Mouse (Mus musculus) midbrain, embryonic 16.5 days (tissue): ENCODE results near the gene Gm17728. TPM values are rescaled to one million over a fixed set of nuclear protein-coding genes. Genes with fewer than 3 reads are reported as not detected.
"Not testable (repeated sequence)": the region's sequence is repeated elsewhere in the genome, so short reads cannot be mapped to it uniquely, and the experiment has no call there.

Experiments
- ATAC-seq: fragments of 200-750 bp; cut with Nextera tagmentation; 2 replicates; pipeline ENCODE4 v1.8.0; 2017; ENCODE audit warnings: moderate TSS enrichment
- H3K27ac ChIP-seq: fragments of 300-500 bp; sonication (generic); 2 replicates; pipeline ENCODE4 v1.5.1; 2014; ENCODE audit warnings: mild to moderate bottlenecking, low read length, mixed read lengths
- H3K27me3 ChIP-seq: fragments of 300-500 bp; sonication (generic); 2 replicates; pipeline ENCODE4 v1.6.1; 2014; ENCODE audit warnings: low read depth, low read length, mixed read lengths; ENCODE audit not compliant: control insufficient read depth, insufficient read depth
- H3K36me3 ChIP-seq: fragments of 300-500 bp; sonication (generic); 2 replicates; pipeline ENCODE4 v1.6.1; 2014; ENCODE audit warnings: mild to moderate bottlenecking, low read length, moderate library complexity, mixed read lengths; ENCODE audit not compliant: control insufficient read depth, insufficient read depth
- H3K4me1 ChIP-seq: fragments of 300-500 bp; sonication (generic); 2 replicates; pipeline ENCODE4 v1.6.1; 2014; ENCODE audit warnings: mild to moderate bottlenecking, low read length, mixed read lengths; ENCODE audit not compliant: control insufficient read depth, insufficient read depth
- H3K4me2 ChIP-seq: fragments of 300-500 bp; sonication (generic); 2 replicates; pipeline ENCODE4 v1.6.1; 2014; ENCODE audit warnings: mild to moderate bottlenecking, low read length, mixed read lengths
- H3K4me3 ChIP-seq: fragments of 300-500 bp; sonication (generic); 2 replicates; pipeline ENCODE4 v1.5.1; 2014; ENCODE audit warnings: low read depth, mild to moderate bottlenecking, low read length, moderate library complexity, mixed read lengths
- H3K9ac ChIP-seq: fragments of 300-500 bp; sonication (generic); 2 replicates; pipeline ENCODE4 v1.6.1; 2014; ENCODE audit warnings: low read depth, low read length, mixed read lengths
- H3K9me3 ChIP-seq: fragments of 300-500 bp; sonication (generic); replicated peaks from 2 replicates; pipeline ENCODE4 v1.6.1; 2014; ENCODE audit warnings: mild to moderate bottlenecking, low read length, mixed read lengths; ENCODE audit not compliant: control insufficient read depth, poor library complexity, severe bottlenecking
- WGBS: fragments of 180-500 bp; shearing (Covaris S2); extraction: QIAGEN DNeasy Blood & Tissue Kit; methylation state at CpG from one replicate; pipeline ENCODE4 v1.1.7; 2014; 5-methylcytosine and 5-hydroxymethylcytosine counted together
- polyA plus RNA-seq: library from polyadenylated mRNA; unstranded; fragments of >200 nt; fragmentation: Nextera tagmentation; extraction: Ambion mirVana; gene quantifications from 2 replicates; pipeline ENCODE4 v1.2.1, GENCODE M21; 2015

The Gm17728 gene
- not detected in 2 replicates for polyA plus RNA-seq

DNA sequence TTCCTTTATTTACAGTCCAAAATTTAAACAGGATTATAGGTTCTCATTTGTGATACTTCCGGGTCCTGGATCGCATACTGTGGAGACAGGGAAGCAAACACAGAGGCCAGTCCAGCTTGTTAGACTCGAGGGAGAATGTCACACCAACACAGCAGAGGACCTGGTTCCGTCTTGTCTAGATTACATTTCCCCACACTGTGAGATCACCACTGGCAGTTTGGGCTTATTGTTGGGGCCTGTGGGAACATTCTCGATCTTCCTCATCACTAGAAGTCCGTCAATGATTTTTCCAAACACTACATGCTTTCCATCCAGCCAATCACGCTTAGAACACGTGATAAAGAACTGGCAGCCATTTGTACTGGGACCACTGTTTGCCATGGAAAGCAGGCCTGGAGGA, at the start of gene Gm17728:
Gene Gm17728, plus strand, starts transcription at position 301 of the 400 bp plus-strand sequence.
- H3K27ac ChIP-seq, H3K4me2 ChIP-seq, H3K4me3 ChIP-seq, H3K4me1 ChIP-seq, H3K36me3 ChIP-seq, H3K27me3 ChIP-seq, ATAC-seq, H3K9ac ChIP-seq, H3K9me3 ChIP-seq: not testable (repeated sequence)
- 96% methylated on average over 7 of the region's 8 CpGs for WGBS

DNA sequence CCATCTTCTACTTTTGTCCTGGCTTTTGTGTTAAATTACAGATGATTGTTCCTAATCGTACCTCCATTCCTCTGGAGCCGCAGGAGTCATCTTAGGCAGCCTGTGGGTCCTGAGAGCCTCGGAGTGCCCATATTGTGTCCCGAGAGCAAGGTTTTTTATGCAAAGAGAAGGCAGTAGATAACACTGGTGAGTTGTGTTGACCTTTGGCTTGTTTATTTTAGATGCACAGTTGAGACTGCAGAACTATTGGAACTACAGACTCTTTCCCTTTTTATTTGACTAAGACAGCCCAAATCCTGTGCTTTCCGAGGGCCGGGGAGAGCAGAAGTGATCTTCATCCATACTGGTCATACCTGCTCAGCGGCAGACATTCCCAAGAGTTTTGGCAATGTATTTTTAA, 24.4 kb upstream of the Gm17728 start:
- no peak for ATAC-seq
- Histone ChIP-seq H3K27me3 (no peaks in the 10 kb centered on the region), H3K9me3 (no peaks in the 10 kb centered on the region), H3K27ac (no peak overlapping the region), H3K4me1 (no peaks in the 10 kb centered on the region), H3K9ac (no peak overlapping the region), H3K4me3 (no peak overlapping the region), H3K4me2 (no peak overlapping the region), H3K36me3 (no peaks in the 10 kb centered on the region)
- WGBS: 82% methylated on average over 7 of the region's 7 CpGs

DNA sequence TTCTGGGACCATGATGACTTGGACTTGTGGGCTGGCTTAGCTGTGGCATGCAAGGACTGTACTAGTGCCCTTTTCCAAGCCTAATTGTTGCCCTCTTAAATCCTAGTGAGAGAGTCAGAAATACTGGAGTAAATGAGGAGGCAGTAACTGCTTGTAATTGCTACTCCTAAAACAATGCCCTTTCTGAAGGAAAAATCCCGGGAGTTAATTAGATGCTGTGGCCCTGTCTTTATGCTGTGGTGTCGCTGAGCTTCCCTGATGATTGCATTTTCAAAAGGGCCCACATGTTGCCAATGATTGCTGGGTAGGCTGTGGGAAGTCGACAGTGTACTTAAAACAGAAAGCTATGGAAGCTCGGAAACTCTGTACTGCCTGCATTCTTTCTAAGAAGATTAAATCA, 23.3 kb upstream of the Gm17728 start:
- Histone ChIP-seq H3K27me3 (no peaks in the 10 kb centered on the region), H3K4me2 (no peak overlapping the region), H3K36me3 (no peaks in the 10 kb centered on the region), H3K9ac (no peak overlapping the region), H3K4me3 (no peak overlapping the region), H3K4me1 (no peaks in the 10 kb centered on the region), H3K9me3 (no peaks in the 10 kb centered on the region), H3K27ac (no peak overlapping the region)
- 36% methylated on average over 4 of the region's 4 CpGs for whole genome bisulfite sequencing
- no peak for ATAC-seq

DNA sequence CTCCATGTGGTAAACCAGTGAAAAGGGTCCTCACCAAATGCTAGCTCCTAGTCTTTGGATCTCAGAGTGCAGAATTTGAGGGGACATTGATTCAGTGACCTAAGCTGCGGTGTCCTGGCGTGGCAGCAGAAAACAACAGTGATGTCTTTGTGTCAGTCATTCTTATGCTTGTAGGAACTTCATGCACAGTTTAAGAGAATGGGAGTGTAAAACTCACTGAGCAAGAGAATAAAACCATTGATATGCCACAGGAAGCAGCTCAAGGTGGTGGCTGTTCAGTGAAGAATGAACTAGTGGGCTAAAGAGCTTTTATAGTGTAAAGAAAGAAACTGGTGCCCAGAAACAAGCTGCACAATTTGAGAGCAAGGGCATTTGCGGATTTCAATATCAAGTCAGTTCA, 17.9 kb upstream of the Gm17728 start:
- no peaks in the 10 kb centered on the region for H3K9me3 ChIP-seq
- WGBS: 77% methylated on average over 3 of the region's 3 CpGs
- no peaks in the 10 kb centered on the region for H3K36me3 ChIP-seq
- ATAC-seq: no peak
- no peak overlapping the region for H3K9ac ChIP-seq
- no peak overlapping the region for H3K27ac ChIP-seq
- H3K4me3 ChIP-seq: no peak overlapping the region
- H3K4me2 ChIP-seq: no peak overlapping the region
- 0 out of 2 replicates have a peak, but pooled peaks cover 4% of the 10 kb centered on the region for H3K4me1 ChIP-seq
- H3K27me3 ChIP-seq: no peaks in the 10 kb centered on the region

DNA sequence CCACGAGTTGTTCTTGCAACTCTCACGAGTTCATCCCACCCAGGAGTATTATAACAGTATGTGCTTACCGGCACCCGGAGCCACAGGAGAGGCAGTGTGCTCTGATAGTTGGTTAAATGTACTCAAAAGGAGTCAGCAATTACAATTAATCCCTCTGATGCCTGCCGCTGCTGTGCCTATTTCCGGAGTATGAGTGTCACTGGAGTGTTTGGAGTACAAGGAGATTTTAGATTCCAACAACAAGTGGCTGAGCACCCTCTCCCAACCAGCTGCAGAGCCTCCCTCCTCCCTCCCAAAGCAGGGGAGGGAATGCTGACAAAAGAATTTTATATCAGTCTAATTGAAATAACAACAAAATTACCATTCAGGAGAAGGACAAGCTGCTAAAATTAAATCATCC, 14.2 kb upstream of the Gm17728 start:
- Histone ChIP-seq H3K4me1 (peaks cover 10% of the 10 kb centered on the region; the same call in 1 of the 2 replicates), H3K36me3 (no peaks in the 10 kb centered on the region), H3K27me3 (no peaks in the 10 kb centered on the region), H3K27ac (no peak overlapping the region), H3K9ac (no peak overlapping the region), H3K9me3 (no peaks in the 10 kb centered on the region), H3K4me2 (no peak overlapping the region), H3K4me3 (no peak overlapping the region)
- 39% methylated on average over 6 of the region's 6 CpGs for WGBS
- ATAC-seq: no peak

DNA sequence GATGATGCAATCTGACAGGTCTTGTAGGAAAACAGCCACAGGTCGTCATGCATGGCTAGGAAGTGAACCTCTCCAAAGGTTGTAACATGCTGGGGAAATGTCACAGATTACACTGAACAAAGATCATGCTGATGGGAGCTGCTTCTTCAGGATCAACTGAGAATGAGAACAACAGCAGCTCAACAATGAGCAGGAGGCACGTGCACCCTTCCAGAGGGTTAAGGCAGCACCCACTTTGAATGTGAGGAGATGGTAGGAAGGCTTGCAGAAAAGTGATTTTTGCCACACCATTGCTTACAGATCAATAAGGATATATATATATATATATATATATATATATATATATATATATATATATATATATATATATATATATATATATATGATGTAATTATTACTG, 2.8 kb upstream of the Gm17728 start:
- 76% methylated on average over 2 of the region's 2 CpGs for WGBS
- H3K4me3 ChIP-seq: no peak overlapping the region

DNA sequence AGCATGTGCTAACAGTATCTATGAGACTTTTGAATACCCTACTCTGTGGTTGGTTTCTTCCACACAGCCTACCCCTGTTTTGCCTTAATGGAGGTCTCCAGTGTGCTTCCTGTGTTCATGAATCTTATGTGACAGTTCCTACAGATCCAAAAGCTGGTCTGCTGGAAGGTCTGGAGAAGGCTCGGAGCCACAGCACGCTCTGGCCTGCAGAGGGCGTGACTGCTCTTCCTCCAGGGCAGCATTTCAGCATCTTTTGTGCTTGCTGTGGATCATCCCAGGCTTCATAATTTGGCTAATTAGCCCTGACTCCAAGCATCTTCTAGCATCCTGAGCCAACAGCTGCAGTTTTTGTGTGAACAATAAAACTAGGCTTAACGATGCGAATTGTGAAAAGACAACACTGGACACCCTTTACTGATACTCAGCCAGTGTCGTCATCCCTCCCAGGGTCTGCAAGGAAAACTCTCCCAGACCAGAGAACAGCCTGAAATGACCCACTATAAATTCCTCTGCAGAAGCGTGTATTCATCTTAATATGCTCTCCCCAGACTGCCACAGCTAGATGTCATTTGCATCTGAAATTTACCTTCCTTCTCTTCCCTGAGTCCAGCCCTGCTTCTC, 6.6 kb downstream of the Gm17728 start:
- H3K9ac ChIP-seq: no peak overlapping the region

More for the DNA sequence above, 2.8 kb upstream of the Gm17728 start:
- ATAC-seq: no peak
- Histone ChIP-seq H3K27ac (no peak overlapping the region), H3K9ac (no peak overlapping the region), H3K4me2 (no peak overlapping the region), H3K27me3 (no peaks in the 10 kb centered on the region), H3K36me3 (no peaks in the 10 kb centered on the region), H3K4me1 (no peaks in the 10 kb centered on the region), H3K9me3 (peaks cover 3% of the 10 kb centered on the region; the same call in 1 of the 2 replicates)

DNA sequence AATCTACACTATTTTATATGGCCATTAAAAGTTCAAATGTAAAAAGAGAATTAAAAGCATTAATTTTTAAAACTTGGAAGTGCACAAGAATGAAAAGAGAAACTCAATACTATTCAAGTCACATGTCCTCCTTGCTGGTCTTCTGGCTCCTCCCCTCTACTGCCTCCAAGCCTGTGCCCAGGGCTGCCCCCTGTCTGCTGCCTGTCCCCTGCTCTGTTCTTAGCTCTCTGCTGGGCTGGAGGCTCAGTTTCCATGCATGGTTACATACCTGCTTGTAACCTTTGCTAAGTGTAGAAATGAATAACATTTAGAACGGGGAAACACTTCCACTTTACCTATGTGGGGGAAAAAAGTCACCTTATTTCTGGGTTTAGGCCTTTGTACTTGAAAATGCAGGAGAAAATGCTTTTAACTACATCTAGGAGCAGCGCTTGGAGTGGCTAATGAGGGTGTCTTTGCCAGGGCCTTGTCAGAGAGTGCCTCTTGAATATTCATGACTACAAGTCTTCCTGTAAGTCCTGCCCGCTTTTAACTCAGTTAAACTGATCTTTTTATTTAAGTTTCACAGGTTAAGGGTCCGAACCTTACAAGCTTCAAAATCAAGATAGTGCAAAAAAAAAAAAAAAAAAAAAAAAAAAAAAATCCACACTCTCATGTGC, 18.3 kb downstream of the Gm17728 start:
- H3K9ac ChIP-seq: no peak overlapping the region
- no peak for ATAC-seq
- no peak overlapping the region for H3K4me3 ChIP-seq
- H3K27me3 ChIP-seq: no peaks in the 10 kb centered on the region
- WGBS: 49% methylated on average over 4 of the region's 4 CpGs
- H3K4me2 ChIP-seq: no peak overlapping the region
- no peaks in the 10 kb centered on the region for H3K36me3 ChIP-seq
- no peaks in the 10 kb centered on the region for H3K9me3 ChIP-seq
- no peak overlapping the region for H3K27ac ChIP-seq
- no peaks in the 10 kb centered on the region for H3K4me1 ChIP-seq

More for the DNA sequence above, 6.6 kb downstream of the Gm17728 start:
- Histone ChIP-seq H3K4me2 (no peak overlapping the region), H3K9me3 (no peaks in the 10 kb centered on the region), H3K27me3 (no peaks in the 10 kb centered on the region), H3K4me1 (peaks cover 7% of the 10 kb centered on the region), H3K4me3 (no peak overlapping the region), H3K27ac (peak overlapping the region; percentile 67), H3K36me3 (no peaks in the 10 kb centered on the region)
- ATAC-seq: no peak
- 46% methylated on average over 7 of the region's 7 CpGs for WGBS

DNA sequence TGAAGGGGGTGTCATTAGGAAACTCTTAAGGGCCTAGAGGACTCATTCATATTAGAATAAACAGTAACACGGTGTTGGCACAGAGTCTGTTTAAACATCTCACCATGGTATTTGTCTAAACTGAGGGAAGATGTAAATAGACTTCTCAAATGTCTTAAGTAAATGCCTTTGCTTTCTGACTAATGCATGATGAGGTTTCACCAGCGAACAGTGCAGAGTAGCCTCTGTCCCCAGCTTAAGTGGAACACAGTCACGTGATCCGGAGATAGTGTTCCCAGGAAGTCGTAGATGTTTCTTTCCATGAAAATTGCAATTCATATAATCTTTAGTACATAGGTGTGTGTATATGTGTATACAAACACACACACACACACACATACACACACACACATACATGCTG, 34.5 kb downstream of the Gm17728 start:
- ATAC-seq: no peak
- H3K4me2 ChIP-seq: no peak overlapping the region
- H3K4me3 ChIP-seq: no peak overlapping the region
- no peaks in the 10 kb centered on the region for H3K36me3 ChIP-seq
- H3K9me3 ChIP-seq: no peaks in the 10 kb centered on the region; the same call in 1 of the 2 replicates
- H3K27ac ChIP-seq: no peak overlapping the region
- no peaks in the 10 kb centered on the region for H3K27me3 ChIP-seq
- H3K4me1 ChIP-seq: no peaks in the 10 kb centered on the region
- no peak overlapping the region for H3K9ac ChIP-seq
- WGBS: 91% methylated on average over 5 of the region's 5 CpGs
